Mouse (Mus musculus): ENCODE data around the gene Chmp1a.
"Not testable (repeated sequence)": the region's sequence is repeated elsewhere in the genome, so short reads cannot be mapped to it uniquely, and the experiment has no call there.

The Chmp1a gene

GRCm38 (mm10) chr8:123212321-123213117 is at the start of gene Chmp1a, which contains the start of gene Spata33:
TSS of gene Chmp1a (minus strand) at chr8:123212763.
TSS of gene Spata33 (plus strand) at chr8:123212832.
- peak; percentile 95 for ATAC-seq (ENCODE audit: low TSS enrichment)

DNA sequence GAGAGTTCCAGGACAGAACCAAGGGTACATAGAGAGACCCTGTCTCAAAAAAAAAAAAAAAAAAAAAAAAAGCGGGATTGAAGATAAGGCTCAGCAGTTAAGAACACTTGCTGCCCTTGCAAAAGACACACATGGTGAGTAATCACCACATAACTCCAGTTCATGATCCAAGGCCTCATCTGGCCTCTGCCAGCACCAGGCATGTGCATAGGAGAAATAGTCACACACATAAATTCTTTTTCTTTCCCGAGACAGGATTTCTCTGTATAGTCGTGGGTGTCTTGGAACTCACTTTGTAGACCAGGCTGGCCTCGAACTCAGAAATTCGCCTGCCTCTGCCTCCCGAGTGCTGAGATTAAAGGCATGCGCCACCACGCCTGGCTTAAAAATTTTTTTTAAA is 45.0 kb upstream of the Chmp1a start:
- ATAC-seq (ENCODE audit: low TSS enrichment): not testable (repeated sequence)

- ATAC-seq (ENCODE audit: low TSS enrichment): peak; percentile 71
Observed at GRCm38 (mm10) chr8:123257114-123257513, 44.6 kb upstream of the Chmp1a start.

DNA sequence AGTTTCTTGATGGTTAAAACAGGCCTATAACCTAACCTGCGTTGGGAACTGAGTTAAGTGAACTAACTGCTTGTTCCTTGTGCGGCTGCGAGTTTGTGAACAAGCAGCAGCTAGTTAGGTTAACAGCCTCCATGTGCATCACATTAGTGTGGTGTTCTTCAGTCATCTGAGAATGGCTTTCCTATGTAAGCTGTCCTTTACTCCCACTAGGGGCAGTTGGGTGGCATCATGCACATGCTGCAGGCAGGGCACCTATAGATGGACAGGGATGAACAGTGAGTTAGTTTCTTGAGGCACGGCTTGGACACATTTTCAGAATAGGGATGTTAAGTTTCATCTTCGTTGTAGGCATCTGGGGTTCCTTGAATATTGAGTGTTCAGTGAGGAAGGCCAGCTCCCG is 42.6 kb upstream of the Chmp1a start:
- ATAC-seq (ENCODE audit: low TSS enrichment): no peak

DNA sequence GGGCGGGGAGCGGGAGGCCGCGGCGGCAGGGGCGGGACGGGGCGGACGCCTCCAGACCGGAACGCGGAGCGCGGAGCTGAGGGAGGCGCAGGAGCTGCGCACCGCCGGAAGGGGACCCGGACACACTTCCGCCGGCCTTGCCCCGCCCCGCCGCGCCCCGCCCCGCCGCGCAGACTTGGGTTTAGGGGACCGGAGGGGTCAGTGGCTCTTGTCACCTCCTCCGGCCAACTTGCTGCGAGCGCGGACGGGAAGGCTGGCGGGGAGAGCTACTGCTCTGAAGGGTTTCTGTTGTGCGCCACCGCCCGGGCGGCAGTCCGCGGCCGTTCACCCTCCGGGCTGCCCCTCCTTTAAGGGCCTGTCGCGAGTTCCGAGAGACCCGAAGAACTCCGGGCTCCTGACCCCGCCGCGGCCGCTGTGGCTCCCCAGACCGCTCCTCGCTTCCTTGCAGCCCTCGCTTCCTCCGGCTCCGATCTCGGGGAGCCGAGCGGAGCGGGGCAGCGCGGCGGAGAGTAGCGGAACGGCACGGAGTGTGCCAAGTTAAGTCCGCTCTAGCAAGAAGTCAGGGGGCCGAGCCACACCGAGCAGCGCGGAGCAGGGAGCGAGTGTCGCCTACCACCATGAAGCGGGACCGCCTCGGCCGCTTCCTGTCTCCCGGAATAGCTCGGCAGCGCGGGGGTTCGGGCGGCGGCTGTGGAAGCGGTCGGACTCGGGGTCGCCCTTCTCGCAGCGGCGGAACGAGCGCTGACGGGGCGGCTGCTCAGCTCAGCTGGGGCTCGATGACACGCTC is 41.7 kb upstream of the Chmp1a start, which contains the start of the genes Zfp276 and Vps9d1:
Gene Zfp276, plus strand, starts transcription at position 97 of the 787 bp plus-strand sequence.
Gene Vps9d1, minus strand, starts transcription at position 250 of the 787 bp plus-strand sequence.
- ATAC-seq (ENCODE audit: low TSS enrichment): peak; percentile 66

DNA sequence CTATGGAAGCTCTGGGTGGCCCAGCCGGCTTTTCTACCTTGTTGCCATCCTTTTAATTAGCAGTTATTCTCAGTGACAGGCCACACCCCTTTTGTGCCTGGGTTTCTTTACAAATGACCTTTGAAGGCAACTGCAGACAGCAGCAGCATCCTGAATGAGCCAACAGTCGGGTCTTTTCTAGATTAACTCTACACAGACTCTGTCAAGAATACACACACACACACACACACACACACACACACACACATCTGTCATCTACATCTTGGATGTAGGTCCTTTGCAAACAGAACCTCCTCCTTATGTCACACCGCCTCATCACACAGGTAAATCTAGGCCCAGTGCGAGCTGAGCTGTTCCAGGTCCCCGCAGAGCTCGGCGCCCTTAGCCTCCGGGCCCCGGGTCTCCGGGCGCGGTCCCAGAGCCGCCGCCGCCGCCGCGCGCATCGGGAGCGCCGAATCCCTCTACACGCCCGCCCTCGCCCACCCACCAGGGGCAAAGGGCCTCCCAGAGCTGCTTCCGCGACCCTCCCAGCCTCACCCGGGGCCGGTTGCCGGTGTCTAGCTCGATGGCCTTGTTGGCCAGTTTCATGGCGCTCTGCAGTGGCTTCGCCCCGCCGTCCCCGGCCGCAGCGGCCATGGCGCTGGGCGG is 41.0 kb upstream of the Chmp1a start:
- ATAC-seq (ENCODE audit: low TSS enrichment): 0 out of 2 replicates have a peak, but pooled peaks have one; percentile 12

- ATAC-seq (ENCODE audit: low TSS enrichment): no peak
Observed at GRCm38 (mm10) chr8:123252925-123253324, 40.4 kb upstream of the Chmp1a start.

DNA sequence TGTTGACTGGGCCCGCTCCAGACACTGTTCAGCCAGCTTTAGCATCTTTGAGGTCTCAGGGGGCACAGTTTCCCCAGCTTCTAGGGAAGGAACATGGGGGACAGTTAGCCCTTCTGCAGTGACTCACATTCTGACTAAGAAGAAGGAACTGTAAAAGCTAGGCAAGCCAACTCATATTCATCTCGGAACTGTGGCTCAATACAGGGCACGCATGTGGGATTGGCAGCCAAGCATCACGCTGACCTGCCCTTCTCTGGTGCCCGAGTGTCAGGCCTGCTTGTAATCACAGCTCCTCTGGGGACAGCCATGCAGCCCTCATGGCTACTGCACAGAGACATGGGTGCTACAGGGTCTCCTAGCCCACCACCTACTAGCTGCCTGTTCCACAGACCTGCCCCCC is 38.4 kb upstream of the Chmp1a start:
- no peak for ATAC-seq (ENCODE audit: low TSS enrichment)

DNA sequence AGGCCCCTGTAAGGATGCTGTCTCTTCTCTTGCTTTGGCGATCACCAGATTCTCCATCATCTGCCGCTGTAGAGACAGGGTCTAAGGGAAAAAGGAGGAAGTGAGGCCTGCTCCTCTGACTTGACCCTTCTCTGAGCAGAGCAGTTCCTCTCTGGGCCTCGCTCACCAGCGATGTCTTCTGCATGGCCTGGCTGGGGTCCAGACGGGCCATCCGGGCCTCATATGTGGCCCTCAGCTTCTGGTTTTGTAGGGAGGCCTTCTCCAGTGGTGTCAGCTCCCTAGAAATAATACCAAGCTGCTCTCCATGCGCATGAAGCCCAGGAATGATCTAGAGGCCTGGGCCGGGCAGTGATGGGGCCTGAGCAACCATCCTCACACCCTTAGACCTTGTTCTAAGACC is 36.0 kb upstream of the Chmp1a start:
- no peak for ATAC-seq (ENCODE audit: low TSS enrichment)

DNA sequence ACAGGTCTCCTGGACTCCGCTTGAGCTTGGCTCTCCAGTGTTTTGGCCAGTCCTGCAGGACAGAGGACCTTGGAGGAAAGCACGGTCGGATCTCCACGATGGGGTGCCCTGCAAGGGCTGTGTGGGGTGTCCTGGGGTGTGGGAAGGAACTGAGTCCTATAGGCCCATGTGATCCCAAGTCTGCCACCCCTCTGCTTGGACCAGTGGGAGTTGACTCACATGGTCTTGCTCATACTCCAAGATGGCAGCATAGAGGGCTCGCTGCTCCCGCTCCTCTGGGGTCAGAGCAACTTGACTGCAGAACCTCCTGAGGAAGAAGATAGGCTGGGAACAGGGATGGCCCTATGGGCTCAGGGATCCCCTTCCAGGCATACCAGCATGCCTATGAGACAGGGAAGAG is 35.2 kb upstream of the Chmp1a start:
- ATAC-seq (ENCODE audit: low TSS enrichment): no peak

DNA sequence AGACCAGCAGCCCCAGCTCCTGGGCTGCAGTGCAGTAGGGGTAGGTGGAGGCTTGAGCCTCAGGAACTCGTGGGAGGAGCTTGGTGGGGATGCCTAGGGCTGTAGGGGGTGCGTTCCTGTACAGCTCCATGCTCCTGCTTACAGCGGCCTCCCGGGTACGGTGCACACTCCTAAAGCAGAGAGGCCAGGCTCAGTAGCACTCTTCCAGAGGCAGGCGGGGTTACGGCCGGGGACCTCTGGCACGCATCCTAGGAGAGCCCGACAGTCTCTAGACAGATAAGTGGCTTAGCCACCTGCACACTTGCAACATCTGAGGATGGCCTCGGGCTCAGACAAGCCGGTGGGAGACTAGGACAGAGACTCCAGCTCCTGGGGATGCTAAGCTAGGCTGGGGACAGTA is 33.0 kb upstream of the Chmp1a start:
- ATAC-seq (ENCODE audit: low TSS enrichment): no peak

GRCm38 (mm10) chr8:123244382-123244781 is 31.8 kb upstream of the Chmp1a start:
- ATAC-seq (ENCODE audit: low TSS enrichment): no peak

DNA sequence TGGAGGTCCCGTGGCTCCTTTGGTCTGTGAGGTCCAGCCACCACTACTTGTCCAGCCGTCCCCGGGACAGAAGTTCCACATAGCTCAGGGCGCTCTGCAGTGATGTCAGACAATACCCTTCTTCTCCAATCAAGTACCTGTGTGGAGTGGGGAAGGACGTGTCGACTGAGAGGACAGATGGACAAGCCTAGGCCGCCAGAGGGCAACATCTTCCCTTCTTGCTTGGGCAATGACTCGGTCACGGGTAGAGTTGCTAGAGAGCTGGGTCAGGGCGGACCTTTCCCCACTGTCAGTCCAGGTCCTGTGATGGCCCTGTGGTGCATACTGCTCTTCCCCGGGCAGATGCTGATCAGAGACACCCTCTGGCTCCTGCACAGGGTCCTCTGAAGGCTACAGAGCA is 30.5 kb upstream of the Chmp1a start:
- ATAC-seq (ENCODE audit: low TSS enrichment): no peak

DNA sequence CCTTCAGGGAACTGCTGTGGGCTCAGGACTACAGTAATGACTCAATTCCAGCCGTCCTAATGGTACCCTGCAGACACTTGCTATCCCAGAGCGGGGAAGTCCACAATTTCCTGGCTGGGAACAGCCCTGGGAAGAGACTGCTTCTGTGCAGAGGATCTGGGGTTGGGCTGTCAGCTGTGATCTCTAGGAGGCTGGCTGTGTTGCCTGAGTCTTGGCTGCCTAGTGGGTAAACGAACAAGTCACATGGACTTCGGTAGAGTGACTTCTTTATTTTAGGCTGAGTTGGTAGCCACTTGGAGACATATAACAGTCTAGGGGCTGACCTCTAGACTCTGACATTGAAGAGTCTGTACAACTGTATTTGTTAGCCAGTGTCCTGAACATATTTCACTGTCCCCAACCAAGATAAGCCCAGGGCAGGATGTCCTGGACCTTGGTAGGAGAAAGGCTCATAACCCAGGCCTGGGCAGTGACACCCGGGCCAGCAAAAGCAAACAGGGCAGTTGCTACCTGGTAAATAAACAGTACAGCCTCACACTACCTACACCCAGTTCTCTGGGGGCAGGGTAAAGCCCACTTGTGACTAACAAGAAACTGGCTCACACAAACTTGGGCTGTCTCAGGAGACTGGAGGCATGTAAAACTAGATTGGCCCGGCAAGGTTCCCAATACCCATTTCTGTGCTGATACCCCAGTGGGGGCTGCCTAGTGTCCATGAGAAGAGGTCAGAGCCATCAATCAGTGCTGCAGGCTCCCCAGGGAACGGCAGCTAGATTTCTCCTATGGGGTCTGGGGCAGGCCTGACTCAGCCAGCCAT is 29.8 kb upstream of the Chmp1a start:
- no peak for ATAC-seq (ENCODE audit: low TSS enrichment)

DNA sequence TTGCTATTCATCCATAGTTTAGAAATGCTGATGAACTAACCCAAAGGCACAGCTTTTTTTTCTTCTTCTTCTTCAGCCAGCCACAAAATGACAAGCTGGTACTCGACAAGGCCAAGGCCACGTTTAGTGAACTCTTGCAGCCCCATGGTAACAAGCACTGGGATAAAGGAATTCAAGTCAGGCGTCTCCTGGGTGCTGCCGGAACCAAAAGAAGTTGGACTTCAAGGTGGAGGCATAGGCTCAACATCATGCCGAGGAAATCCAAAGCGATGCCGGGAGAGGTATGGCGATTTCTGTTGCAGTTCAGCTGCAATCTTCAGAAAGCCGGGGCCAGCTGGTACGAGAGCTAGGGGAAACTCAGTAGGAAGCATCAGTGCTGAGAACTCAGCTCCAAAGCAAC is 26.8 kb upstream of the Chmp1a start:
- no peak for ATAC-seq (ENCODE audit: low TSS enrichment)

- ATAC-seq (ENCODE audit: low TSS enrichment): peak; percentile 28
Observed at GRCm38 (mm10) chr8:123235520-123236497, 23.2 kb upstream of the Chmp1a start, which contains the start of gene Spata2l. TSS of gene Spata2l (minus strand) at chr8:123236233.

- ATAC-seq (ENCODE audit: low TSS enrichment): peak; percentile 55
Observed at GRCm38 (mm10) chr8:123234918-123235519, 22.5 kb upstream of the Chmp1a start.

GRCm38 (mm10) chr8:123233760-123234159 is 21.2 kb upstream of the Chmp1a start:
- ATAC-seq (ENCODE audit: low TSS enrichment): no peak

DNA sequence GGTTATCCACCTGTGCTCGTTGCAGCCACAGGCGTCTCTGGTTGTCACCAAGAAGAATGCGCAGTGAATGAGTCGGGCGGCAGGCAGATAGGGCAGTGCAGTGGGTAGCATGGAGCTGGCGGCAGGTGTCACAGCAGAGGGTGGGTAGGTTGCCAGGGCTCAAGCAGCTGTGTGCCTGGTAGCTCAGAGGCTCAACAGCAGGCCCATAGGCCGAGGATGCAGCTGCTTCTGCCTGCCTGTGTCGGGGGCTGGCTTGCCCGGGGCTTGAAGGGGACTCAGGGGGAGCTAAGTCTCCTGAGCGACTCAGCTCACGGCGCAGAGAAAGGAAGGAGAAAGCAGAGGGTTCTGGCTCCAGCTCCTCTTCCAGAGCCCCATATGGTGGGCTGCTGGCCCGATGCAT is 20.7 kb upstream of the Chmp1a start:
- no peak for ATAC-seq (ENCODE audit: low TSS enrichment)

DNA sequence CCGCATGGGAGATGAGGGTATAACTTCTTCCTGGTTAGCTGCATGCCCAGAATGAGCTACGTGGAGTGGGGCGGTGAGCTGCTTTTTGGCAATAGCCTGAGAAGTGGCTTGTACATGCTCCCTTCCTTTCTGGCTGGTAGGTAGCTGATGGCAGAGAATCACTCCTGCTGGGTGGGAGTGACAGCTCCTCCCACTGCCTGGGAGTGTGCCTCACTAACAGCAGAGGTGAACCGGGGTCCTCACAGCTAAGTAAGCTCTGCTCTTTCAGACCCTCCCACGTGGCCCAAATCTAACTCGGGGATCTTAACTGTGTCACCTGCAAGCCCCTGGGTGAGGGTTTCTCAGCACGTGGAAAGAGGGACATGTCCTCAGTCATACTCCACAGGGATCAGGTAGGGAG is 20.0 kb upstream of the Chmp1a start:
- ATAC-seq (ENCODE audit: low TSS enrichment): no peak; the same call in 1 of the 2 replicates

Measured in frontal cortex, adult (tissue).